Mouse (Mus musculus): Measurements from ENCODE around the gene Limch1.

The Limch1 gene

GRCm38 (mm10) chr5:67098051-67098732, 352.6 kb downstream of the Limch1 start:
- no peak for DNase-seq (ENCODE audit: extremely low read depth, low read depth, low spot score)

GRCm38 (mm10) chr5:67098733-67099323, 353.2 kb downstream of the Limch1 start, which contains the start of gene Phox2b:
Gene Phox2b (minus strand): TSS chr5:67099301.
- no peak for DNase-seq (ENCODE audit: extremely low read depth, low read depth, low spot score)

DNA sequence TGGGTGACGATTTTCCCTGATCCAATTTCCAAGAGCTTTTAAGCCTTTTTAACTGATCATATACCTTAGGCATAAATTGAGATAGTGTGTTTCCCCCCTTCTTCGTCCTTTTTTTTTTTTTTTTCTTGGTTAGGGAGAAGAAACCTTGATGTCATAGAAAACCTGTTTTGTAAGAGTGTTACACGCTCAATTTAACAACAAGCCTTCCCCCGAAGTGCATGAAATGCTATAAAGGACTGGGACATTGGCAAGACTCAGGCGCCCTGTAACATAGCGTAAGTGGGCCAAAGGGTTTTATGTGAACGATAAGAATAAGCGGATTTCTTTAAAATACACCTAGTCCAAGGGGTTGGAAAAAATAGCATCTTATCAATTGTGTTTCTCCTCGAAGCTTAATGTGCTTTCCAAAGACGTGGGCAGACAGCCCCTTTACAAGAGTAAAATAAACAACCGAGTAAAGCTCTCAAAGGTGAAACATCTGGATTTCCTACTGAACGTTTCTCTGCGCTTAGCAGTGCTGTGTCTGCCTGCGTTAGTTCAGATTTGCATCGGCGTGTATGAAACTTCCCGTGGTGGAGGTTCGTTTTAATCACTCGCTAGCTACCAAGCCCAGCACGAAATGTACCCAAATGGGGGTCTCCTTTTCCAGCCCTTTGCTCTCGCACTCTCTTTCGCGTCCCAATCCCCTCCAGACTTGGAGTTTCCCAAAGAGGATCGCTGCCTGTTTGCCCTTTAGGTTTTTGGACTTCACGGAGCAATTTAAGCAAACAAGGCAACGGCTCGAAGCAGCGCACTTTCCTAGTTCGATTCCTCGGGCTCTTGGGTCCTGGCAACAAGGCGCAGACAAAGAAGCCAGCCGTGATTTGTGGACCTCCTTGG, 354.0 kb downstream of the Limch1 start:
- no peak for DNase-seq (ENCODE audit: extremely low read depth, low read depth, low spot score)

GRCm38 (mm10) chr5:67100564-67101394, 355.2 kb downstream of the Limch1 start:
- no peak for DNase-seq (ENCODE audit: extremely low read depth, low read depth, low spot score)

- no peak for DNase-seq (ENCODE audit: extremely low read depth, low read depth, low spot score)
Measured at GRCm38 (mm10) chr5:67101395-67101760, 355.8 kb downstream of the Limch1 start.

DNA sequence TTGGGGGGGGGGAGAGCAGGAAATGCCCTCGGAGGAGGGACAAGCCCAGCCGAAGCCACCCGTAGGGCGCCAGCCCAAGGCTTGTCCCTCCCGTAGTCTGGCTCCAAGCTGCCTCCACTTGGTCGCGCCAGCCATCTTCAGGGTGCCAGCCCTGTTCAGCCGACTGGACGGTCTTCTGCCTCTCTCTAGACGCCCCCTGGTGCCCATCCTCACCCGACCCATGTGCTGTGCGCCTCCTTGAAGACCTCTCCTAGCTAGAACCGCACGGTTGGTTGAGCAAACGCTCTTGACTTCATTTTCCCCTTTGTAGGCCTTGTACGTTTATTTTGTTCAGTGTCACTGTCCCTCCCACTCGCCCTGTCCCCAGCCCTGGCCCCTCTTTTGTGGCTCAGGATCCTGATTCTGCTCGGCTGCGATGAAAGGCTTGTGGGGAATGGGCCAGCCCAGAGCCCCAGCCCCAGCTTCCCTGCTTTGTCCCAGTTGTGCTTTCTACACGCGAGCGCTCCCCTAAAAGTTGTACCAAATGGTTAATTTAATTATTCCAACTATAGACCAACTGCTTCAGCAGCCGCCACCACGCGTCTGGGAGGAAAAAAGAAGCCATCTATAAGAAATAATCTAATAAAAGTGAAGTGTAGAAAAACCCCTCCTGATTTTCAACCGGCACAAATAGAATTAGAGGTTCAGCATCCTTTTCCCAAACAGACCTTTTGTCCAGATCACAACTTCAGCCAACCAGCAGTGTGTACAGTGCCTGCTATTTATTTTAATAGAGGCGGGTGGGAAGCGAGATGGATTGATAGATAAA, 356.4 kb downstream of the Limch1 start:
- DNase-seq (ENCODE audit: extremely low read depth, low read depth, low spot score), result no peak

DNA sequence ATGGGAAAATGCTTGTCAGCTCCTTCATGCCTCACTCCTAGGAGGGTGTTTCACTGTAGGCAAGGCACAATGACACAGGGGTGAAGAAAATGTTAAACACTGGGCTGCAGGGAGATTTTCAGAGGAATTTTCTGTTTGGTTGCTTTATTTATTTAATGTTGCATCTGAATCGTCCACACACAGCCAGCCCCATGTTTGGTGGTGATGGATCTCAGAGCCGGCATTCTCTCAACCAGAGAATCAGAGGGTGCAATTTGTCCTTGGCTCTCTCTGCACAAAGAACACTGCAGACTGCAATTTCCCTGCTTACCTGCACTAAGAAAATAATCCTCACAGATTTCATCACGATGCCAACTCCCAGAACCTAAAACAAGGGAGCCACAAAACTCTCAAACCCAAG, 357.4 kb downstream of the Limch1 start:
- no peak for DNase-seq (ENCODE audit: extremely low read depth, low read depth, low spot score)

DNA sequence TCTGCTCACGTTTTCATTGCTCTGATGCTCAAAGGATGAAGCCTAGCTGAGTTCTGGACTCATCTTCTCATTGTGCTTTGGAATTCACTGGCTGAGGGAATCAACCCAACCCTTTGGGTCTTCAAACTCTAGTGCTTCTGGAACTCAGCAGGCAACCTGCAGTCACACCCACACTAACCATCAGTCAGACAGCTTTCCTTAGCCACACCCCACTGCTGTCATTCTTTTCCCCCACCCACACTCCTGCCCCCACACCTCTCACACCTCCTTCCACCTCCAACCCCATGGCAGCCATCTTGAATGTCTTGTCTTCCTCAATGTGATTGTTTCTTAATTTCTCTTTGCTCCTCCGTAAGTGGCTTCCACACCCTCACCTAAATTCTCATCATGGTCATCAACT, 360.6 kb downstream of the Limch1 start:
- no peak for DNase-seq (ENCODE audit: extremely low read depth, low read depth, low spot score)
